Mouse (Mus musculus) ovary, postnatal 14 days (tissue): ENCODE measurements at regions not wholly inside any gene's neighbourhood (a gene's known extent, or its start where the extent isn't known, plus 50 kb on each side); places are given as distances from the start of the nearest gene placed in this dataset.
"Not testable (repeated sequence)": the region's sequence is repeated elsewhere in the genome, so short reads cannot be mapped to it uniquely, and the experiment has no call there.

Experiments used
- DNase-seq: peaks from one replicate; pipeline ENCODE4 v3.0.0; 2022; ENCODE audit warnings: low spot score

DNA sequence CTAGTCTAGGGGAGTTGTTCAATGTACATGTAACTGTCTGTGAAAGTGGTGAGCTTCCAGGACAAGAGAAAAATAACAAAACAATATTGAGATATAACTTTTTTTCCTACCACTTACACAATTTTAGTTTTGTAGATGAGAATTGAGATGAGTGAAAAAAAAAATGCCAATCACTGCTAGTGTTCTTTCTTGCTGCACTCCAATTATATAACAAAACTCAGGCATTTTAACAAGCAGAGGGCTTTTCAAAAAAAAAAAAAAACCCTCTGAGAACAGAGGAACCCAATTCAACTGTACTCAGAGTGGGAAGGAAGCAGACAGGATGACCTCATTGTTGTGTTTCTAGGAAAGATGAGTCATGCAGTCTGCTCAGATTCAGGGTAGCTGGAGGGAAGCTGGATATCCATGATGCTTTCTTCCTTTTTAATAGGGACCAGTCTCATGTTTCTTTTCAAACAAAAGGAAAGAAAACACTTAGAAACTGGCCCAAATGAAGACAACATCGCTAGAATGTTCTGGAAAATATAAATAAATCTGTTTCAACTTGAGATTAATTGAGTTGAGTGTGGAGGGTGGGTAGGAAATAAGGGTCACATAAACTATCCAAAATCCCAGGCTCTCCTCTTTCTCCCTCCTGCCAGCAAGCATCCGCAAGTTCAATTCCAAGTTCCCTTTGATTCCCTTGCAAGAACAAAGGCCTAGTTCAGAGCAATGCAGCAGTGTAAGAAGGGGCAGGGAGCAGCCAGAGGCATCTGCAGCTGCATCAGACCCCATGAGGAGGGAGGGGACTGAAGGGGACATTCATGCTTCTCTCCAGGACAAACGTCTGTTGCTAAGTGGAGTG, 250.6 kb downstream of the Trib2 start:
- no peak for DNase-seq

DNA sequence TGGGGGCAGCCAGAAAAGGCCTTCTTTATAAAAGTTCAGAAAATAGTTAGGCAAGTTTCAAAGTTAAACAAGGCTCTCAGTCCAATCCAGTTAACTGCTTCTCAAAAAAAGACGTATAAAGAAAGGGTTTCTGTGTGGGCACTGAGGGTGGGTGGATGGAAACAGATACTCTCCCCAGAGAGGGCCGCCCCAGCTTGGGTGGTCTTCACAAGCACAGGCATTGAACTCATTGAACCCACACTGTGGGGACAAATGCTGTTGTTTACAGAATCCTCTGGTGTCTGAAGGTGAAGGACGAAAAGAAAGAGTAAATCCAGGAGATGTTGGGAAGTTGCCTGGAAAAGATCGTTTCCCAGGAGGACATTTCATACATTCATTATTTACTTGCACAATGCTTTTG, 253.9 kb downstream of the Trib2 start:
- no peak for DNase-seq

DNA sequence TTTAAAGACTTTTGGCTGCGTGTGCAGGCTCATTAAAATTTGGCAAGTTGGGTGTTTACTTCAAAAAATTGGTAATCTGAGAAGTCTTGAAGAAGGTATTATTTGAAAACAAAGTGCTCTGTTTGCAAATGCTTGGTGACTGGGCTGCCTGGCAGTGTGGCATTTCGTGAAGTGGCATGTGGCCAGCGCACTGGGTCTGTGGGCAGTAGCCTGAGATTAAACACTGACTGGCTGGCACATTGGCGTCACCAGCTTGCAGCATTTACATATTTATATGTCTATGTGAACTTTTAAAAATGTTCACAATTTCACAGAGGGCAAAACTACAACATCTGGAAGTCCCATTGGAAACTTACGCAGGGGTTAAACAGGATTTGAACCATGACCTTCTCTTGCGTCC, 261.3 kb downstream of the Trib2 start:
- DNase-seq: no peak

DNA sequence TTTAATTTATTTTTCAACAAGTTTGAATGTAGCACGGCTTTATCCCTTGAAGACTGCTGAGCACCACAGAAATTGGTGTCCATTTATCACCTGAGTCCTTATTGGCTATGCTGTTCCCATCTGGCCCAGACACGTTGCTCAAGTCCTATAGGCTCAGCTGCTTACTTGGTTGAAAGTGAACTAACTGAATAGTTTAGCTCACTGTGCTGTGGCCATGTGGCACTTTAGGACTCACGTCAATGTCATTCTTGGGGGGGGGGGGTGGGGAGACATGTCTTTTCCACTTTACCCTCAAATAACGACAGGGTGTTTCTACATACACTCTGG, 263.1 kb downstream of the Trib2 start:
- DNase-seq: no peak

DNA sequence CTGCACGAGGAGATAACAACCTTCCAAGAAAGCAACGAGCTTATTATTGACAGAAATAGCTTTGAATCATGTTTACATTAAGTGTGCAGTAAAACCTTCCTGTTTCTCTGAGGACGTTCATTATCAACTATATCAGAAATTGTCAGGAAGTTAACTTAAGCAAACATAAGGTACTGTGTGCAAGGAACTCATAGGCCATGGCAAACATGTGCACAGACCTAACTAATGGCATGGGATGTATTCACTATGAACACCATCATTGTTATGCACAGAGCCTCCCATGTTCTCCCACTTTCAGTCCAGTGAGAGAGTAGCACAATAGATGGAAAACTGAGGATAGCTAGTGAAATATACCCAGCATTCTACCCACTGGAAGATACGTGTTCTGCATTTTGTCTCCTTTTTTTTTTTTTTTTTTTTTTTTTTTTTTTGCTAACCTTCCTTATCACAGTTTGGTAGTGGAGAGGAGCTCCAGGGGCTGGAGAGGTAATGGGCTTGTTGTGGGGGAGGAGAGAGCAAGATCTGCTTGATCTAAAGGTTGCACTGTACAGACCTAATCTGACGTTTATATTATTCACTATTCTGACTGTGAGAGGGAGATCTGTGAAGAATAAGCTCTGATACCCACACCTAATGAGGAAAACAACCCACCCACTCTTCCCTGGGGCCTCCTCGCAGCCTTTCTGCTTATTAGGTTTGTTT, 263.6 kb downstream of the Trib2 start:
- no peak for DNase-seq

DNA sequence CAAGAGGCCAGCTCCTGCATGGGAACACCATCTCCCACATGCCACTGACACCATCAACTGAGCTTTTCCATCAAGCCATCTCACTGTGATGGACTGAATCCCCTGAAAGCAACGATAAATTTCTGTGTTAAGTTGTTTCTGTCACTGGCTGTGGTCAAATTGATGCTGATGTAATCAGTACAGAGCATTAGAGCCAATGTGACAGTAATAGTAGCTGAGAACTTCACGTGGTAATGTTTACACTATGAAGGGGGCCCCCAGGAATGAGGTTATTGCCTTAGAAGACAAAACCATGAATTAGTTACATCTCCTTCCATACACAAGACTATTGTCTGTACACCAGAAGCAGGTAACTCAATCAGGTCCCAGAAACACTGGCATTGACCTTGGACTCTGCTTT, 264.5 kb downstream of the Trib2 start:
- DNase-seq: no peak

DNA sequence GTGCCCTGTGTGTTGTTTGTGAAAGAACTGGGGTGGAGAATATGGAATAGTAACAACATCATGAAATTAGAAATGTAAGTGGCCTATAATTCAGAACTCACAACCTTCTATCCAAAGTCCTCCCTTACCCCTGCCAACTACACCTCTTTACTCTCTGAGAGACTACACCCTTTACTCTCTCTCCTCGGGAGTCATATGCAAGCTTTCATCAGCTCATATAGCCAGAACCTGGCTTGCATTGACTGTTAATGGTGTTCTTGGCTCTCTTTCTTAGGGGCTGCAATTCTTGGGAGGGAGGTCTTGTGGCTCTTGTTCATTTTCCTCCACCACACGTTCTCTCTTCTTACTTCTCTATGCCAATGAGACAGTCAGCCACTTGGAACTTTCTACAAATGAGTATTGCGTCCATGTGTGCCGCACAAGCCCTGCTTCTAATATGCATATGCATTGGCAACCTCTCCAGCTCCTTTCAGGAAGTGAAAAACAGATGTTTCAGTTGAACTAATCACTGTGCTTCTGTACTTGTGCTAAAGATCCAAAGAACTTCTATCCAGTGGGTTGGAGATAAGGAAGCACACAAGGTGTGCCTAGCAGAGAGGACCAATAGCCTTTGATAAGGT, 265.3 kb downstream of the Trib2 start:
- DNase-seq: no peak

DNA sequence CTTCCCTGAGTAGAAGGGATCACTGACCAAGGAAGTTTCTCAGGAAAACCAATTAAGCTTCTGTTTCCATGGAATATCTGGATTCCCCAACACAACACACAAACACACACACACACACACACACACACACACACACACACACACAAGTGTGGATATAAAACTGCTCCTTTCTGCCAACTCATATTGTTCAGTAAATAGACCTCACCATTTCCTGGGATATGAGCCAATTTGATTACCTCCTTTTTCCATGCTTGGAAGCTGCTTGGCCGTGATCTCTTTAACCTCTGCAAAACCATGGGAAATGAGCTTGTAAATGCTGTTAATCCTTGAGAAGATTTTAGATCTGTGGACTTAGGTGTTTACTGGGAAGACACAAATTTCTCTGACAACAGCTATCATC, 272.4 kb downstream of the Trib2 start:
- no peak for DNase-seq

DNA sequence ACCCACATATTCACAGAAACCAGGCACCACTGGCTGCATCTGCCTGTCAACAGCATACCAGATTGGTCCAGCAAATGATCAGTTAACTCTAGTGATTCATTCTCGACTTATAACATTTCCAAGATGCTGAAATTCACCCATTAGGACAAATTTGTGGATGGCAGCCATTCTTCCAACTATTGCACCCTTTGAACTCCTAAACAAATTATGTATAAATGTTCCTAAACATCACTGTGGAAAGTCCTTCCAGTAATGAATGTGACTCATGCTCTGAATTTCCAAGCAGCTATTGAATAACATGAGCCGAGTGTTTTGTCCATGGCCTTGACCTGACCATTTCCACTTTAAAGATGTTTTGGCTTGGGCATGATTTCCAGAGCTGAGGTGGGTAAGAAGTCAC, 274.2 kb downstream of the Trib2 start:
- DNase-seq: no peak

DNA sequence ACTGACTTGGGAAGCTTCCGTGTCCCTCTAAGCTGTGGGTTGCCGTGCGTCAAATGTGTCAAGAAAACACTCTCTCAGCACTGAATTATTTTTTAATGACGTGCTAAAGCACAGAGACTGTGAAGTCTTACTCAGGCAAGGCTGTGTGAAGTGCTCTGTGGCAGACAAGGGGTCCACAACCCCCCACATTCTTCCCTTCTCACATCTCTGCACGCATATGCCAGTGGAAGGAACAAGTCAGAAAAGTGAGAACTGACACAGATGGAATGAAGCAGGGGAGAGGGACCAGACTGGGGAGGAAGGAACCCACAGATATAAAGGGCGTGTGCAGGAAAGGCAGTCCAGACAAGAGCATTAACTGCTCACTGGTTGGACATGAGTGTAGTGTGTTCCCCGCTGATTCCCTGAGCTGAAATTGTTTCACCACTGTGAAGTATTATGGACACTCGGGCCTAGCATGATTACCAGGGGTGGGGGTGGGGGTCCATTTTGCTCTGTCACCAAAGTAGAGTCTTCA, 279.8 kb downstream of the Trib2 start:
- DNase-seq: no peak

DNA sequence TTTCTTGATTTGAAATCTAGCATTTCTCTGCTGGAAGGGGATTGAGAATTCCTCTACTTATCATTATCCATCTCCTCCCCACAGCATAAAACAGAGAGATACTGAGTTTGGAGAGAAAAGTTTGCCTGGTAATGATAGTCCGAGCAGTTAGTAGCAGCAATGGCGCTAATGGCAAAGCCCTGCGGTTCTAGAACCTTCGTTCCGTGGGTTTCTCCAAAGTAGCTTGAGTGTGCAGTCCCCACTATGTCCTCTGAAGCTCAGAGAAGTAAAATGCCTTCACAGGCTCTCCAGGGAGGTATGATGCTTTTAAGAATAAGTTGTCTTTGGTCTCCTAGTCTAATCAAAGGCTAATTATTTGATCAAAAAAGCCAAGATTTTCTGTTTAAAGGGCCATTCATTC, 280.5 kb downstream of the Trib2 start:
- DNase-seq: no peak

DNA sequence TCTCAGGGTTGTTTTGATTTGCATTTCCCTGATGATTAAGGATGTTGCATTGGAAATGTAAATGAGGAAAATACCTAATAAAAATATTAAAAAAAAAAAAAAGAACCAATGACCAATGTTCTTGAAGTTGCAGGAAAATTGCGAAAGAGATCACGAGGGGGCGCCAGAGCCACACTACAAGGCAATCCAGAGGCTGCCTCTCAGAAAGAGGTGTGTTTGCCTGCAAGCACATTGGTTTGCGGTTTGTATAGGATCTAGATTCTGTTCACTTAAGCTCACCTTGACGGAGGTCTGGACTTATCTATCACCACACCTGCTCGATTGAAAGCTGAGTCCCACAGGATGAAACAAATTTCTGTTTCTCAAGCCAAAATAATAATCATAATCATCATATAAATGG, 280.9 kb downstream of the Trib2 start:
- DNase-seq: peak; percentile 83

DNA sequence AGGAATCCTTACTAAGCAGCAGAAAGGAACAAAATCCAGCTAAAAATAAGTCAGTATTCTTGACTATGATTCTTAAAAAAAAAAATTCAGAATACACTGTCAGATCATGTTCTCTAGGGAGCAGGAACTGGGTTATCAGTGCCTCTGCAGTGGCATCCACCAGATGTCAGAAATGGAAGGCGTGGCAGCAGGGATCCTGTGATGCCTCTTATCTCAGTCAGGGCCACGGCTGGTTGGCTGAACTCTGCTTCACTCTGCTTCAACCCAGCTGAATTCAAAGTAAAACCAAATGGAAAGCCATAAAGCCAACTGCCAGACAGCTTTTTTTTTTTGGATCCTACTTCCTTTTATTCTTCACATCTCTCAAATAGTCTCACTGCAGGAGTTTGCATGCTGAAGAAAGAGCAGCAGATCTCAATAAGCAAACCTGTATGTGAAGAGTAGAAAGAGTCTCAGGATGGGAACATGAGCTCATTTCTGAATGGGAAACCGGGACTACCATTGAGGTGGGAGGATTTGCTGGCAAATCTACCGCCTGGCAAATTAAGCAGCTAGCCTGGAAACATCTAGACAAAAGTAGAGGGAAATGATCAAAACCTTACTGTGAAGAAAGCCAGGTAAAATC, 295.8 kb downstream of the Trib2 start:
- no peak for DNase-seq

DNA sequence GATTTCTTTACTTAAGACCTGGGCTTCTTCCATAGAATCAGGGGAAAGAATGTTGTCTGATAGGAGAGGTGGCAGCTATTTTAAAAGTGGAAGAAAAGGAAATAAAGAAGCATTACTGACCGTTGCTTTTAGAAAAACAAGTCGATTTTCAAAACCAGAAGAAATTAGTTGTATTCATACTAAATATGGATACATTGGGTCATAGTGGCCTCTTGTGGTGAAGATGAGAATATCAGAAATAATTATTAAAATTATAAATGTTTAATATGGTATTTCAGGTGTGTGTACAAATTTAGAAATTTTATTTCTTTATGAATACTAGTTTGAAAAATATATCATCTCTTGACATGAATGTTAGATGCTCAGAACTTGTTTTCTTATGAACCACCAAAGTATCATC, 304.7 kb downstream of the Trib2 start:
- no peak for DNase-seq

DNA sequence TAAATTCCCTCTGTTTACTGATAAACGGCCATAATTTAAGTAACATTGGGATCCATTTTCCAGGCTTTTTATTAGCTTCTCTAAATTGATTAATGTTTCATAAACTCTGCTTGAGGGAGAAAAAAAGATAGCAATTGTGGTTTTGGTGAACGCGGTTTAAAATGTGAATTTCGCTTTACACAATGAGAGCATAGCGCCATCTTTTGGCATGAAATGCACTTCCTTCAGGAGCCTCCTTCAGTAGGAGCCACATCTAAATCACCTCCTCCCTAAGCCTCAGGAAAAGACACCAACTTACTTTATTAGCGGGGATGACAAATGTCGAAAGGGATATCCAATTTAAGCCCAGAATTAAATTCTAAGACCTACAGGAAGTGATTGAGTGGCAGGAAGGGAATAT, 309.1 kb downstream of the Trib2 start:
- DNase-seq: no peak

DNA sequence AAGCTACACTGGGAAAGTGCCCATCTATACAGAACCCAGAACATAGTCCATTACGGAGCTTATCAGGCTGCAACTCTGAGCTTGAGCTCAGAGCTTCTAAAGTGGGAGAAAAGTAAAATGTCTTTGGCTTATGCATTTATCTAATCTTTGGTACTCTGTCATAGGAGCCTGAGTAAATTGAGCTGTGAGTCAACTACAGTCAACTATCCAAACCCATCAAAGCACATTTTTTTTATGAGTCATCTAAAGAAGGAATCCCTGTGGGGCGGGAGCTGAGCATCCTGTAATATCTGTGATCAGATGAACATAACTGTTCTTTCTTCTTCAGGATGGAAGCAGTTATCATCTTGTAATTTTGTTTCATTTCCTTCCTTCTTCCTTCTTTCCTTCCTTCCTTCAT, 323.1 kb downstream of the Trib2 start:
- DNase-seq: no peak

DNA sequence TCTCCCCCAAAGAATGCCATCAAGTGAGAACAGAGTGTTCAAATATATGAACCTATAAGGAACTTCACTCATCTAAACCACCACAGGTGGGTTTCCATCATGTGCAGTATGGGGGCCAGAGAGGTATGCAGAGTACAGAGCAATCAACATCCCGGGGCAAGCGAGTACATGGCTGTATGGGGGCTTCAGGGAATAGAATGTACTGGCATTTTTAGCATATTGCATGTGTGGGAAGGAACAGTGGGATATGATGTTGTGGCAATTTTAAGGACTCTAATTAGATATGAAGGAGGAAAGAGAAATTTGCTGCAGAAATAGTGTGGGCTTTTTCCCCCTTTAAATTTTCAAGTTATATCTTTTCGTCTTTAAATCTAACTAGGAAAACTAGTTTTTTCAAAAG, 344.0 kb downstream of the Trib2 start:
- no peak for DNase-seq

DNA sequence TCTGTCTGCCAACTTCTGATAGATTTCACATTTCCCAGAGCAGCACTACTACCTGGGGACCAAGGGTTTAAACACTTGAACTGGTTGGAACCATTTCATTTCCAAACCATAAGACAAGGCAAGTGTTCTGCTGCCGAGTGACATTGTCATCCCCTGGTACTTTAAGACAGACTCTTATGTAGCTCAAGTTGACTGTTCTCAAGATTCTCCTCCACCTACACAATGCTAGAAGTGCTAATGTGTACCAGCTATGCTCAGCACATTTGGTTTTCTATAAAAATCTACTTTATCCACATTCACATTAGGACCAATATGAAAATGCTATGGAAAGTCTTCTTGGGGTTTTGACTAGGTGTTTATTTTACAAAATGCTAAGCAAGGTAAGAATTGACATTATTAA, 357.3 kb downstream of the Trib2 start:
- no peak for DNase-seq

DNA sequence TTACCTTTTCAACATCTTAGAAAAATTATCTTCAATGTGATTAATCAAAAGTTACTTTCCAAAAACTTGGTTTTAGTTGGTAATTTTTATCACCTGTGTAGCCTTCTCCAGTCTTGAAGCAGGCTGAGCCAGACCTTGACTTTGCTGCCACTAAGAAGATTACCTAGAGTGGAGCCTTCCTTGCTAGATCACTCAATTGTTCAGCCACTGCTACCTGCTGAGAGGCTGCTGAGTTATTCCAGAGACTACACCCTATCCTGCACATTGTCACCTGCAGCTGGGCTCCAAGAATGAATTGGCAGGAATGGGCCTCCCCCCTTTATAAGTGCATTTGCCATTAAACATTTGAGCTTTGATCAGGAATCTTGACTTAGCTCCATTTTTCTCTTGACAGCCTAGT, 360.4 kb downstream of the Trib2 start:
- DNase-seq: not testable (repeated sequence)

DNA sequence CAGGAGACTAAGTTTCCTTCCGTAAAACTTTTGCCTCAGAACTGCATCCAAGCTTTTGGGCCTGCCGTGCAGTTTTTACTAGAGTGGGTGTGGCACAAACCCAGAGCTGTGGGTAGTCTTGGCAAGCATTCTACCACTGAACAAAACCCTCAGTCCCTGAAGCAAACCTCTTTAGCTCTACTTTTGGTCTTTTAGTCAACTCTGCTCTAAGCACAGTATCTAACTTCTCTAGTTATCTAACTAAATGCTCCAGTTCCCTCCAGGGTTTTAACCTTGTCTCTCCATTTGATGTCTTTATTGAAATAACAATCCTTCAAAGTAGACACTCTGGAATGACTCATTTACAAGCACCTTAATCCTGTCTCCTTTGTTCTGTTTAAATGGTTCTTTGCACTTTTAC, 361.0 kb downstream of the Trib2 start:
- no peak for DNase-seq

DNA sequence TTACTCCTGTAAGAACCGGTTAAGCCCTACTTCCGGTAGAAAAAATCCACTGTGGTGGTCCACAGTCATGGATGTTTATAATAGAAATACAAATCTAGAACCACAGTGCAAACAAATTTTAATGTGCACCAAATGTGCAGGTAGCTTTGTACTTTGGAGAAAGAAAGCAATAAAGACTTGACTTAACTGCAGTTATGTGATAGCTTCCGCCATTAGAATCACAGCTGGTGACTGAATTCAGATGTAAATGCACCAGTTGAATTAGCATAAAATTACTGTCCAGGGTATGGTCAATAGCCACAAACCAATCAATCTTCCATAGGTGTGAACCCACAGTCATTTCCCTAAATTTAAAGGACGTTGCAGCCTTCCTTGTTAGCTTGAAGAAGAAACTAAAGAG, 367.2 kb downstream of the Trib2 start:
- no peak for DNase-seq

DNA sequence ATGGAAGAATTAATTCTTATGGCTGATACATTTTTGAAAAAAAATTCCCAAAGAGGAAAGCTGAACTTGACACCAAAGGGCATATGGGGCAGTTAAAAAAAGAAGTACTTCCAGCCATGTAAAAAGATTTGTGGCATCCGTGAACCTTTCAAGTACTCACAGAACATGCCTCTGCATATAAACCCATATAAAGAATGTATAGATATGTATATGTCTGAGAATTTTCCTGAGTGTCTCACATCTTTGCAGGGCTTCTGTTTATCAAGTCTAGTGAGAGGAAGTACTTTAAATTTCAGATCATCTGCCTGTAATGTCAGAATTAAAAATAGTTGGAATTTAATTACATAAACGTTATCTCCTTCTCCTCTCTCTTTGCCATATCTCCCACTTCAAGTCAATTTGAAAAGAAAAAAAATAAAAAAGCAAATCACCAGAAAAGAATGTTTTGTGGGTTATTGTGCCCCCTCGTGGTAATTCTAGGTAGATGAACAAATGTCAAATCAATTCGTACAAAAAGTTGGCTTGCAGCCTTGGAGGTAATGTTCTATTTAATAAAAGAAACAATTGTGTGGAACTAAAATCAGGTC, 400.4 kb downstream of the Trib2 start:
- peak; percentile 3 for DNase-seq
